Mouse (Mus musculus) gastrocnemius, adult 18-20 months (tissue): ENCODE data around the gene Esyt2. TPM values are rescaled to one million over a fixed set of nuclear protein-coding genes. Genes with fewer than 3 reads are reported as not detected.

Source experiments
- DNase-seq: peaks from one replicate; pipeline ENCODE4 v3.0.0; 2021; ENCODE audit warnings: low spot score
- total RNA-seq, 2 experiments: library from RNA; stranded (reverse); gene quantifications; 2 replicates each; pipeline ENCODE4 v1.2.3; 2021

Esyt2 gene
- total RNA-seq, 2 experiments from 2014 or later: 26.0 to 30.2 TPM

DNA sequence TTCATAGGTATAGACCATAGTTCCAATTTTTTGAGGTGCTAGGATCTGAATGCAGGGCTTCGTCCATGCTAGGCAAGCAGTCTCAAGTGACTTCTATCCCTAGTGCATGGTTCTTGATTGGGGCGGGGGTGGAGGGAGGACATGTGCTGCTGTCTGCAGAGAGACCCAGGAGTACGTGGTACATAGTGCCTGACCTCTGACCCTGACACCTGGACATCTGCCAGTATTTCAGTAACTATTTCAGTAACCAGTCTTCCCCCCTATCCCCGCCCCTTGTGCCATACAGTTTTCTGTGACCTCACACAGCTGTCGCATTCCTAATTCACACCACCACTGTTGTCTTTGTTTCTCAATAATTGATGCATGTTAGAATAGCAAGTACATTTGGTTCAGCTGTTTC is 71.4 kb downstream of the Esyt2 start:
- DNase-seq: no peak

GRCm38 (mm10) chr12:116354694-116355093 is 73.7 kb downstream of the Esyt2 start:
- no peak for DNase-seq

DNA sequence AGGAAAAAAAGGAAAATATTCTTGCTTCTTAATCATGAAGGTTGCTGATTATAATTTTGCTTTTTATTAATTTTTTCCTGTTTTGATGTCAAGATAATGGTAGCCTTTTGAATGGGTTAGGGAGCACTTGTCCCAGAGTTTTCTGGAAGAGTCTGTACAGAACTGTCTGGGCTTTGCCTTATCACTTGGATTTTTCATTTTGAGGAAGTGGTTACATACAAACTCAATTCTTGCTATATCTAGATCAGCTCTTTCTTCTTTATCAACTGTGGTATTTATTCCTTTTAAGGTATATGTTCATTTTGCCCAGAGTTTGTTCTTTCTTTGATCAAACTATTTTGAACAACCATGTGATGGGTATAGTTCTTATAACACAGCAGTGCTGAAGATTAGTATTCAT is 81.1 kb downstream of the Esyt2 start:
- no peak for DNase-seq

GRCm38 (mm10) chr12:116366900-116367299 is 85.9 kb downstream of the Esyt2 start:
- no peak for DNase-seq

- no peak for DNase-seq
These were observed 86.3 kb downstream of the Esyt2 start for GRCm38 (mm10) chr12:116367346-116367745.

- no peak for DNase-seq
These were observed 87.9 kb downstream of the Esyt2 start for GRCm38 (mm10) chr12:116368857-116369256.

- DNase-seq: no peak
These were observed 102.1 kb downstream of the Esyt2 start for GRCm38 (mm10) chr12:116383101-116383500.

DNA sequence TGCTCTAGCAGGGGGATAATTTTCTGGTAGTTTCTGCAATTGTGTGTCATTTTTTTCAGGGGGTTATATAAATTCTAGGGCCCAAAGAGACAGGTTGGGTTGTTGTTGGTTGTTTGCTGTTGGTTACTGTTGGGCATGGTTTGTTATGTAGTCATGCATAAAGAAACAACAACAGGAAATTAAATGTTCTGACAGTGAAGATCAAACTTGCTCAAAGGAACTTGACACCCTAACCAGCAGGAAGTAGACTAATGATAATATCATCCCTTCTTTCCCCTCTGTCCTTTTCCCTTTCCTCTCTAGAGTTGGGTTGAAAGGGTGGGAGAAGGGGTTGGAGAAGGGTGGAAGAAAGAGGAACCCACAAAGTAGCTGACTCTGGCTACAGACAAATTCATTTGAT is 103.0 kb downstream of the Esyt2 start:
- no peak for DNase-seq

DNA sequence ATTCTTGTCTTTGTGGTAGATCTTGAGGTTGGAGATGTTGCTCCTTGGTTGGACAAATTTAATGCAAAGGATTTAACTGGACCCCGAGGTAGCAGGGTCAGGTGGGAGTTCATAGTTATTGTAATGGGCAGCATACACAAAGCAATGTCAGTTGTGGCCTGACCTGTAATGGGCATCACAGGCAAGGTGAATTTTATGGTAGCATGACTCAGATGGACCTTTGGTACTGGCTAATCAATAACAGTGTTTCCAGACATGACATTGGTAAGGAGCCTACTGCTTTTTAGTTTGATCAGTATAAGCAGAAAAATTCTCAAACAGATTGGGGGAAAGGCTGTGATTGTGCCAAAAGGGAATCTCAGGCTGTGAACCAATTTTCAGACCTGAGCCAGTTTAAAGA is 105.8 kb downstream of the Esyt2 start:
- no peak for DNase-seq

- DNase-seq: no peak
These were observed 108.9 kb downstream of the Esyt2 start for GRCm38 (mm10) chr12:116389868-116390267.

GRCm38 (mm10) chr12:116394327-116394726 is 113.3 kb downstream of the Esyt2 start:
- no peak for DNase-seq

- no peak for DNase-seq
These were observed 114.3 kb downstream of the Esyt2 start for GRCm38 (mm10) chr12:116395312-116395711.

GRCm38 (mm10) chr12:116396072-116396695 is 115.2 kb downstream of the Esyt2 start:
- no peak for DNase-seq

- DNase-seq: no peak
These were observed 123.2 kb downstream of the Esyt2 start for GRCm38 (mm10) chr12:116404012-116404679.

DNA sequence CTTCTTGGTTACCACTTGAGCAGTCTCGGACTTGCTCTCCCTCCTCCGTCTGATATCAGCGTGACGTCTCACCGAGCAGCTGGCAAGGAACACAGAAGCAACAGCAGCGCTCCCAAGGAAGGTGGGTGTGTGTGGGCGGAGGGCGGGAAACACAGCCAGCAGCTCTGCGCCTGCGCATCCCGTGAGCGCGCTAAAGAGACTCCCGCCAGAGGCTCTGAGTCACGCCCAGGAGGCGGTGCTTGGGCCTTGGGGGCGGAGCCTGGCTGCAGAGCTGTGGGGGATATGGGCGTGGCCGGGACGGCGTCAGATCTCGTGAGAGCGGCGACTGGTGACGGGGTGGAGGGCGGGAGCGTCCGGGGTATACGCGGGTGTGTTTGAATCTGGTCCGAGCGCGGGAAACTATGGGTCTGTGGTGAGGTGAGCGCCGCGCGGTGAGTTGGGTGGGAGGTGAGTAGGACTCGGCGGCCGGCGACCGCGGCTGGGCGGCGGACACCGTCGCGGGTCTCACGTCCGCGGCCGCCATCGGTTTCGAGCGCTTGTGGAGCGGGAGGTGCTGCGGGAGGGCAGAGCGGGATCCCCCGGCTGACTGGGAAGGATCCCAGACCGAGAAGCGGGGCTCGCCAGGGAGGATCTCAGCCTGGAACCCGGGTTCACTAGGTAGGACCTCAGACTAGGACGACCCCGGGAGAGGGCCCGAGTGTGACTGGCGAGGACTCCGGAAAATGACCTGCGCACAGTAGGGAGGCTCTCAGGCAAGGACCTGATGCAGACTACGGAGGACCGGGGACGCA is 124.2 kb downstream of the Esyt2 start, which contains the start of gene Ncapg2:
Gene Ncapg2 (plus strand): TSS at position 358 of the 791 bp plus-strand sequence.
- peak; percentile 97 for DNase-seq

DNA sequence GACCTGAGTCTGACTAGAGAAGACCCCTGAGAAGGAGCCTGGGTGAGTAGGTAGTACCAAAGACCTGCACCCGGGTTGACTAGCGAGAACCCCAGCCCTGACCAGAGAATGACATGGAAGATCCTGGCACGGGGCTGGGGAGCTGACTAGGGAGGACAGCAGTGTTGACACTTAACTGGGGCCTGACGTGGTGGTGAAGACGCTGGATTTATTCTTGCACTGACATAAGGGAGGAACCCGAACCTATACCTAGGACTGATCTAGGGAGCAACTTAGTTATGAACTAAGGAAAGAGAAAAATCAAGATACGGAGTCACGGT is 124.8 kb downstream of the Esyt2 start:
- DNase-seq: no peak

DNA sequence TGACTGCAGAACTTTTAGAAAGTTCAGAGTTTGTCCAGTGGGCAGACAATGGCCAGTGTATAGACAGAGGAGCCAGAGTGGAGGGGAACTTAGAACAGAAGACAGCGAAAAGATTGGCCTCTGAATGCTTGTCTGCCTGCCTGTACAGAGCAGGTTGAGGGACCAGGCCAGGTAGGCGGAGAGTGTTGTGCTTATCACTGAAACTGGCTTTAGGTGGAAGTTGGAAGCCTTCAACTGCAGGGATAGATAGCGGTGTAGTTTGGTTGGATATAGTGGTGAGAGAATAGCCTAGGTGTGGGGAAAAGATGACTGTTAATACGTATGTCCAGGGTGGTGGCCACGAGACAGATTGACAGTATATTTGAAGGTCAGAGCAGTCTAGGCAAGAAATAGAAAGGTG is 126.9 kb downstream of the Esyt2 start:
- no peak for DNase-seq

- DNase-seq: no peak
These were observed 133.9 kb downstream of the Esyt2 start for GRCm38 (mm10) chr12:116414941-116415340.

GRCm38 (mm10) chr12:116416514-116416913 is 135.5 kb downstream of the Esyt2 start:
- DNase-seq: no peak

GRCm38 (mm10) chr12:116421656-116422055 is 140.7 kb downstream of the Esyt2 start:
- DNase-seq: no peak

- DNase-seq: no peak
These were observed 144.4 kb downstream of the Esyt2 start for GRCm38 (mm10) chr12:116425392-116425791.

- DNase-seq: no peak
These were observed 152.7 kb downstream of the Esyt2 start for GRCm38 (mm10) chr12:116433742-116434141.

- no peak for DNase-seq
These were observed 154.2 kb downstream of the Esyt2 start for GRCm38 (mm10) chr12:116435232-116435631.
